Mouse (Mus musculus) megakaryocyte, embryonic 14.5 days (primary cell): ENCODE results near the gene Lrrc19. TPM values are rescaled to one million over a fixed set of nuclear protein-coding genes. Genes with fewer than 3 reads are reported as not detected.
"Not testable (repeated sequence)": the region's sequence is repeated elsewhere in the genome, so short reads cannot be mapped to it uniquely, and the experiment has no call there.

Experiments
- H3K27me3 ChIP-seq: replicated peaks from 2 replicates; pipeline ENCODE3; 2012; ENCODE audit warnings: inconsistent platforms
- H3K36me3 ChIP-seq: replicated peaks from 2 replicates; pipeline ENCODE3; 2012; ENCODE audit warnings: low read length, inconsistent platforms, mixed read lengths
- H3K4me1 ChIP-seq: 2 replicates; pipeline ENCODE4 v1.6.1; 2012; ENCODE audit warnings: inconsistent platforms
- H3K4me3 ChIP-seq: replicated peaks from 2 replicates; pipeline ENCODE3; 2012; ENCODE audit warnings: moderate library complexity, mild to moderate bottlenecking, inconsistent platforms
- H3K9me3 ChIP-seq: 2 replicates; pipeline ENCODE4 v1.6.1; 2012; ENCODE audit warnings: inconsistent platforms
- FLI1 ChIP-seq: IDR thresholded peaks from 2 replicates; pipeline ENCODE4 v1.6.1; 2012; ENCODE audit warnings: low read length, inconsistent platforms, mixed read lengths
- GATA1 ChIP-seq: IDR thresholded peaks from 3 replicates; pipeline ENCODE4 v1.6.1; 2012; ENCODE audit warnings: mixed read lengths, low read length, inconsistent platforms, borderline replicate concordance
- polyA plus RNA-seq: library from polyadenylated mRNA; stranded (reverse); fragments of >175 nt; gene quantifications from 2 replicates; pipeline ENCODE4 v1.2.3, GENCODE M21; 2012; ENCODE audit warnings: low replicate concordance; ENCODE audit not compliant: insufficient read depth

Gene Lrrc19
- polyA plus RNA-seq: not detected in 2 replicates

DNA sequence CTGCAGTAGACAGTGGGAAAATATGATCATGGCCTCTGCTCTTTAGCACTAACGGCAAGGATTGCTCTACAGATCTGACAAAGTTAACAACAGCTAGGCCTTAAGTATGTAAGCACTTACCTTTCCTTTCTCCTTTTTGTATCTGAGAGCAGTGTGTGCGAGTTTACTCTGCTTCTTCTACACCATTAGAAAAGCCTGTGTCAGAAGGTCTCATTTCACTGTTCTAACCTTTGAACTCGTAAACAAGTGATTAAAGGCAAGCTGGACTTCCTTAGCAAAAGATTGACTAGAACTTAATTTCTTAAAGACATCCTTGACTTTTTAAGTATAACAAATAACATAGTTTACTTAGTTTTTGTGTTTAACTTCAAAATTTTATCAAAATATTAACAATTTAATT is at the start of gene Lrrc19:
Gene Lrrc19, minus strand, starts transcription at position 225 of the 400 bp plus-strand sequence.
- Histone ChIP-seq H3K4me3 (no peak within 1 kb of the TSS), H3K4me1 (no peaks in the 10 kb centered on the region), H3K27me3 (no peaks in the 10 kb centered on the region), H3K36me3 (no peaks in the 10 kb centered on the region), H3K9me3 (no peaks in the 10 kb centered on the region)
- no peak for TF ChIP-seq FLI1
- no peak for TF ChIP-seq GATA1

DNA sequence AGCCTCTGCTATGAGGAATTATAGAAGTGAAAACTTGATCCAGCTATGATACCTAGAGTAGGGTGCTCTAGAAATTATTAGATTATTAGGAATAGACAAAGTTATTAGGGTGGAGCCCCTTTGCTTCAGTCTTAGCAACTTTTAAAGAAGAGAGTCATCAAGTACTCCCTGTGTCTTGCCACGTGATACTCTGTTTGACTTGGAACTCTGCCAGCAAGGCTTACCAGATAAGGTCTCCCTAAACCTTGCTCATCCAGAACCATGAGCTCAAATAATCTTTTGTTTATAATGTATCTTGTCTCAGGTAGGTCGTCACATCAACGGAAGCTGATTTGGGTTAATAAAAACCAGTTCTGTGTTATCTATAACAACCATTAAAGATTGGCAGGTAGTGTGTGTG is 46.4 kb upstream of the Lrrc19 start:
- Histone ChIP-seq H3K4me1 (peaks cover 21% of the 10 kb centered on the region), H3K36me3 (no peaks in the 10 kb centered on the region), H3K4me3 (no peak overlapping the region), H3K27me3 (no peaks in the 10 kb centered on the region), H3K9me3 (no peaks in the 10 kb centered on the region)
- TF ChIP-seq GATA1: no peak

DNA sequence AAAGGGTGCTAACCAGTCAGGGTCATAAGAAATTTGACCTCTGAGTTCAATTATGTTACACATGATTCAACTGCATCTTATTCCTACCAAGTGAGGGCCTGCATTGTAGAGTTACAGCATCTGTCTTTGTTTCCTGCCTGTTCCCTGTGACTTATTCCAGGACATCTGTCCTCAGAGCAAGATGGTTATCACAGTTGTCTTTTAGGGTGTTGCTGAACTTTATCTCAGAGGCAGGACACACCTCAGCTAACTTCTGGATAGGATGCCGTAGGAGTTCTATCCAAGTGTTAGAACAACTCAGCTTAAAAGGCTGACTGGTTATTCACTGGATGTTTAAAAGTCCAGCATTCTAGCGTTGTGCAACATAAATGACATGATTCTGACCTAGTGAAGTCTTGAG is 42.2 kb upstream of the Lrrc19 start:
- H3K4me3 ChIP-seq: no peak overlapping the region
- TF ChIP-seq FLI1: no peak
- no peak for TF ChIP-seq GATA1

DNA sequence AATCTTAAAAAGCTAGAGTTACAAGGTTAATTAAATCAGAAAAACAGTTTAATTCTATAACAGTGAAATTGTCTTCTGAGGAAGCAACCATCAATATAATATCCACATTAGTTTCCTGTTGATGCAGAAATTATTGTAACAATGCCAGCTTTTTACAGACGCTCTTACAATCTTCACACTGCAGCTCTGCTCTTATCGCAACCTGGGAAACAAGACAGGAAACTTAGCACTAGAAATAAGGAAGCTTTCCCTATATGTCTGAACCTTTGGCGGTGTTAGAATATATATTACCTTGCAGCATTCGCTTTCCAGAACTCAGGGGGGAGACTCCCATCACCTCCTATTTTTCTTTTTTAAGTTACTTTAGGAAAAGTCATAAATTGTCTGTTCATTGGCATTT is 41.1 kb upstream of the Lrrc19 start:
- no peak overlapping the region for H3K4me3 ChIP-seq
- H3K36me3 ChIP-seq: peaks cover 6% of the 10 kb centered on the region
- peaks cover 13% of the 10 kb centered on the region for H3K4me1 ChIP-seq
- no peaks in the 10 kb centered on the region for H3K9me3 ChIP-seq
- no peaks in the 10 kb centered on the region for H3K27me3 ChIP-seq
- TF ChIP-seq GATA1 (no peak; the same call in 2 of the 3 replicates), FLI1 (no peak)

More for the DNA sequence above, 42.2 kb upstream of the Lrrc19 start:
- Histone ChIP-seq H3K4me1 (peaks cover 22% of the 10 kb centered on the region), H3K27me3 (no peaks in the 10 kb centered on the region), H3K9me3 (no peaks in the 10 kb centered on the region), H3K36me3 (peaks cover 6% of the 10 kb centered on the region)

DNA sequence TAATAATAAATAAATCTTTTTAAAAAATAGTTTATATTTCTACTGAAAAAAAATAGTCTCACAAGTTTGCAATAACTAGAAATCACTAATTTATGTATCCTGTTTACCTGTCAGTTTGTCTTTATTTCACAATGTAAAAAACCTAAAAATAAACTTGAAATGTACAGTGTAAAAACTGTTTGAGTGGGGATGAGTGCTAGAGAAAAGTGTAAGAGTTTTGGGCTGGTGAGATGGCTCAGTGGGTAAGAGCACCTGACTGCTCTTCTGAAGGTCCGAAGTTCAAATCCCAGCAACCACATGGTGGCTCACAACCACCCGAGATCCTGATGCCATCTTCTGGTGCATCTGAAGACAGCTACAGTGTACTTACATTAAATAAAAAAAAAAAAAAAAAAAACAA is 39.9 kb upstream of the Lrrc19 start:
- not testable (repeated sequence) for H3K4me3 ChIP-seq, H3K36me3 ChIP-seq, H3K9me3 ChIP-seq, H3K27me3 ChIP-seq
- peaks cover 13% of the 10 kb centered on the region for H3K4me1 ChIP-seq

DNA sequence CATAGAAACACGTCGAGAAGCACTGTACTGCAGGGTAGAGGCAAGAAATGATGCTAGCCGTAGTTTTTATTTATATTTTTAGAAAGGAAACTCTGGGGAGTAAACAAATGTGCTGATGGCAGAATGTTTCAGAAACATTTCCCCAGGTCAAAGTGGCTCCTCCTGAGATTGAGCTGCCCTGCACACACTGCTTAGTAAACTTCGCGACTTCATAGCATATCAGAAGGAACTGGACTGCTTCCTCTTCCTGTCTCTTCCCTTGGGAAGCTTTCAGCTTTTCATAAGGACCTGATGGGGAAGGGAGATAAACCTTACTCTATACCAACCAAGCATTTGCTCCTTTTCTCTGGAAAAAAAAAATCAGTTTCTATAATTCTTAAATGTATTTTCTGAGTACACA is 33.4 kb upstream of the Lrrc19 start:
- H3K9me3 ChIP-seq: no peaks in the 10 kb centered on the region
- TF ChIP-seq GATA1 (no peak), FLI1 (no peak)
- no peak overlapping the region for H3K4me3 ChIP-seq
- H3K36me3 ChIP-seq: peaks cover 4% of the 10 kb centered on the region
- peaks cover 15% of the 10 kb centered on the region for H3K4me1 ChIP-seq
- no peaks in the 10 kb centered on the region for H3K27me3 ChIP-seq

DNA sequence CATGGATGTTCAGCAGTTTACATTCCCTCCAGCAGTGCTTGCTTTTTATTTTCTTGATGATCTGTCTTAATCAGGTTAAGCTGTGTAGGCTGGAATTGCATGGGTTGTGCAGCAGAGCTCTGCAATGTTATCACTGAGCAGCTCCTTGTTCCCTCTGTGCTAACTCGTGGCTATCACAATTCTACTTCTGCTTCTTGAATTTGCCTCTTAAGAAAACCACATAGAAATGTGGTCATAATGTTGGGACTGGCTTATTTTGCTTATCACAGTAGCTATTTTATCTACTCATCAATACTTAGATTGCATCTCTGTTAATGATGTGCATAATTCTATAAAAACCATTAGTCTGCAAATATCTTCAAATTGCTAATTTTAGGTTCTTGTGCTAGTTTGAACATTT is 32.1 kb upstream of the Lrrc19 start:
- no peaks in the 10 kb centered on the region for H3K9me3 ChIP-seq
- no peak overlapping the region for H3K4me3 ChIP-seq
- H3K27me3 ChIP-seq: no peaks in the 10 kb centered on the region
- peaks cover 15% of the 10 kb centered on the region for H3K4me1 ChIP-seq
- H3K36me3 ChIP-seq: no peaks in the 10 kb centered on the region
- no peak for TF ChIP-seq GATA1
- no peak for TF ChIP-seq FLI1

DNA sequence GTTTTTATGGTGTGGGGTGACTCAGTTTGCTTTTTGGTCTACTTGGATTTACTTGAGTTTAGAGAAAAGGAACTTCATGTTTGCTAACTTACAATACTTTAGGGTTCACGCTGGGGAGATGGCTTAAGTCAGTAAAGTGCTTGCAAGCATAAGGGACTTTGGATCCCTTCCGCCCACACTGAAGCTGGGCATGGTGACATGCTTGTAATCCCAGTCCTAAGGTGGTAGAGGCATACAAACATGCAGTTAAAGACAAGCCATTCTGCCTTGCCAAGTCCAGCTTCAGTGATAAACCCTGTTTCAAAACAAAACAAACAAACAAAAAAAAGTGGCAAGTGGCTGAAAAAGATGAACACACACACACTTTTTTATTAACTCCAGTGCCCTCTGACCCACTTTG is 31.2 kb upstream of the Lrrc19 start:
- peaks cover 15% of the 10 kb centered on the region for H3K4me1 ChIP-seq
- no peaks in the 10 kb centered on the region for H3K36me3 ChIP-seq
- H3K27me3 ChIP-seq: no peaks in the 10 kb centered on the region
- no peaks in the 10 kb centered on the region for H3K9me3 ChIP-seq
- TF ChIP-seq GATA1 (no peak), FLI1 (no peak)
- no peak overlapping the region for H3K4me3 ChIP-seq

DNA sequence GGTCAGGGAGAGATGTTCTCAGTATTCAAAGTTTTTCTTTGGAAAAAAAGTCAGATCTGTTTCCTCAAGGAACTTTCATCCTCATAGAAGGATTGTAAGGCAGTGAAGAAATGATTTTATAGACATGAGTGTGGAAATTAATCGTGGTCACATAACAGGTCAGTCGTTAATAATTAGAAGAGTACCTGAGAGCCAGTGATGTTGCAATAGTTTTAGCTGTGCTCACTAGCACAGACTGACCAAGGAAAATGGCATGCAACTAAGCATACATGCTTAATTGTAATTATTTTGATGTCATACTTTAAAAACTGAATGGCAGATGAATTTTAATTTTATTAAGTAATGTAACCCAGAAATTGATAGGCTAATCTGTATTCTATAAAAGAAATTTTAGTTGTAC is 30.7 kb upstream of the Lrrc19 start:
- H3K27me3 ChIP-seq: no peaks in the 10 kb centered on the region
- TF ChIP-seq GATA1: no peak
- no peak for TF ChIP-seq FLI1
- H3K9me3 ChIP-seq: no peaks in the 10 kb centered on the region
- peaks cover 15% of the 10 kb centered on the region for H3K4me1 ChIP-seq
- no peaks in the 10 kb centered on the region for H3K36me3 ChIP-seq
- no peak overlapping the region for H3K4me3 ChIP-seq

DNA sequence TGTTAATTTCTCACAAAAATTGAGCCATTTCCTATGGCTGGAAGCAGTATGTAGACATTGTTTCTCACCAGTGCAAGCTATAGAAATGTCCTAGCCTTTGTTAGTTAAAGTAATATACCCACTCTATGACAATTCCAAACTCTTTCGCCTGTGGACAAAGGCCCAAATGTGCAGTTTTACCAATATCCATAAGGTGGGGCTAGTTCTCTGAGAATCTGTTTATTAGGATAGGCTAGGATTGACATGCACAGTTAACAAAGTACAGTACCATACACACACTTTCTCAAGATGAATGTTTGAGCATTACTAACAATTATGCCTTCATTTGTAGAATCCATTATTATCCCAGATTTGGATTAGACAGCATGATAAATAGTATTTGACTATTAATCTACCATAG is 19.8 kb upstream of the Lrrc19 start:
- H3K9me3 ChIP-seq: no peaks in the 10 kb centered on the region
- no peak overlapping the region for H3K4me3 ChIP-seq
- no peaks in the 10 kb centered on the region for H3K27me3 ChIP-seq
- H3K4me1 ChIP-seq: no peaks in the 10 kb centered on the region
- H3K36me3 ChIP-seq: no peaks in the 10 kb centered on the region
- TF ChIP-seq GATA1: no peak
- TF ChIP-seq FLI1: no peak

DNA sequence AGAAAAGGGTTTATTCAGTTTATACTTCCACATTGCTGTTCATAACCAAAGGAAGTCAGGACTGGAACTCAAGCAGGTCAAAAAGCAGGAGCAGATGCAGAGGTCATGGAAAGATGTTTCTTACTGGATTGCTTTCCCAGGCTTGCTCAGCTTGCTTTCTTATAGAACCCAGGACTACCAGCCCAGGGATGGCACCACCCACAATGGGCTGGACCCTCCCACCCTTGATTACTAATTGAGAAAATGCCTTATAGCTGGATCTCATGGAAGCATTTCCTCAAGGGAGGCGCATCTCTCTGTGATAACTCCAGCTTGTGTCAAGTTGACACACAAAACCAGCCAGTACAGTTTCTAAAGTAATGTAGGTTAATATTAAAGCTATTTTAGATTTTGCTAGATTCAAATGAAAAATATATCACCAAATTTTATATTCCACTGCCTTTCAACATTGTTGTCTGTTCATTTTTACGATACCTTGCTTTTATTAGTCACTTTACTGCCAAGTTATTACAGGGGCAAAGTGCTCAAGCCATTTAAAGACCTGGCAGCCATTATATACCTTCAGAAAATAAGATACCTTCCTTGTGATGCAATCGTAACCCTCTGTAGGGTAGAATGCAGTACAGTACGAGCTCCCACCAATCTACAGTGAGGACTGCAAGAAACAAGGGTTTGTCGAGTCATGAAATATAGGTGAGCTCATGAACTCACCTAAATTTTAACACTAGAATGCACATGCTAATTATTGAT is 657 bp upstream of the Lrrc19 start:
- H3K9me3 ChIP-seq, H3K36me3 ChIP-seq, H3K27me3 ChIP-seq, H3K4me3 ChIP-seq, H3K4me1 ChIP-seq: not testable (repeated sequence)
